Mouse (Mus musculus): ENCODE results near the gene Fam13c. TPM values are rescaled to one million over a fixed set of nuclear protein-coding genes. Genes with fewer than 3 reads are reported as not detected.

The Fam13c gene
- polyA plus RNA-seq, 1 experiment from 2014 or later: 19.1 TPM

- H3K27ac ChIP-seq: no peak overlapping the region
- no peaks in the 10 kb centered on the region for H3K36me3 ChIP-seq (replicated peaks)
- no peak overlapping the region for H3K4me2 ChIP-seq
- no peaks in the 10 kb centered on the region for H3K9me3 ChIP-seq
- ATAC-seq (ENCODE audit: low FRiP score): no peak
- H3K27me3 ChIP-seq: no peaks in the 10 kb centered on the region
- H3K9ac ChIP-seq: no peak overlapping the region
- WGBS: 80% methylated on average over 3 of the region's 3 CpGs
- H3K4me3 ChIP-seq (replicated peaks): no peak overlapping the region
- peaks cover 4% of the 10 kb centered on the region; the same call in 1 of the 2 replicates for H3K4me1 ChIP-seq
These were observed 146.7 kb downstream of the Fam13c start for GRCm38 (mm10) chr10:70586876-70587405.

GRCm38 (mm10) chr10:70594007-70594406, 153.7 kb downstream of the Fam13c start:
- ATAC-seq (ENCODE audit: low FRiP score): no peak
- Histone ChIP-seq H3K4me2 (no peak overlapping the region), H3K9me3 (no peaks in the 10 kb centered on the region), H3K9ac (no peak overlapping the region), H3K4me3 (replicated peaks) (no peak overlapping the region), H3K4me1 (peaks cover 13% of the 10 kb centered on the region; the same call in 1 of the 2 replicates), H3K36me3 (replicated peaks) (no peaks in the 10 kb centered on the region), H3K27ac (no peak overlapping the region), H3K27me3 (no peaks in the 10 kb centered on the region)
- WGBS: 38% methylated on average over 1 of the region's 1 CpGs

- Histone ChIP-seq H3K4me2 (peak overlapping the region; percentile 91), H3K9me3 (no peaks in the 10 kb centered on the region), H3K27ac (no peak overlapping the region), H3K4me1 (peaks cover 13% of the 10 kb centered on the region; the same call in 1 of the 2 replicates), H3K4me3 (replicated peaks) (peak overlapping the region; percentile 77), H3K27me3 (peaks cover 13% of the 10 kb centered on the region), H3K9ac (peak overlapping the region; percentile 78), H3K36me3 (replicated peaks) (no peaks in the 10 kb centered on the region)
- WGBS: 13% methylated on average over 10 of the region's 10 CpGs
- ATAC-seq (ENCODE audit: low FRiP score): no peak
These were observed 157.8 kb downstream of the Fam13c start for GRCm38 (mm10) chr10:70598081-70598515.

GRCm38 (mm10) chr10:70598516-70599125, 158.3 kb downstream of the Fam13c start:
- H3K36me3 ChIP-seq (replicated peaks): no peaks in the 10 kb centered on the region
- H3K27me3 ChIP-seq: peaks cover 13% of the 10 kb centered on the region
- peak; percentile 67 for ATAC-seq (ENCODE audit: low FRiP score)
- no peaks in the 10 kb centered on the region for H3K9me3 ChIP-seq
- under 1% methylated on average over 48 of the region's 48 CpGs for WGBS
- H3K27ac ChIP-seq: peak overlapping the region; percentile 85
- H3K9ac ChIP-seq: peak overlapping the region; percentile 78
- peak overlapping the region; percentile 77 for H3K4me3 ChIP-seq (replicated peaks)
- H3K4me1 ChIP-seq: peaks cover 13% of the 10 kb centered on the region; the same call in 1 of the 2 replicates
- H3K4me2 ChIP-seq: peak overlapping the region; percentile 91

- no peaks in the 10 kb centered on the region for H3K36me3 ChIP-seq (replicated peaks)
- ATAC-seq (ENCODE audit: low FRiP score): peak; percentile 93
- H3K9me3 ChIP-seq: no peaks in the 10 kb centered on the region
- under 1% methylated on average over 106 of the region's 124 CpGs for WGBS
- peak overlapping the region; percentile 77 for H3K4me3 ChIP-seq (replicated peaks)
- peaks cover 8% of the 10 kb centered on the region; the same call in 1 of the 2 replicates for H3K4me1 ChIP-seq
- H3K9ac ChIP-seq: peak overlapping the region; percentile 78
- H3K4me2 ChIP-seq: peak overlapping the region; percentile 91
- H3K27me3 ChIP-seq: peaks cover 13% of the 10 kb centered on the region
- peak overlapping the region; percentile 85 for H3K27ac ChIP-seq
These were observed 159.0 kb downstream of the Fam13c start for GRCm38 (mm10) chr10:70599126-70599924.

- peak overlapping the region; percentile 85 for H3K27ac ChIP-seq
- H3K9me3 ChIP-seq: no peaks in the 10 kb centered on the region
- peaks cover 13% of the 10 kb centered on the region for H3K27me3 ChIP-seq
- no peak; the same call in 1 of the 2 replicates for ATAC-seq (ENCODE audit: low FRiP score)
- no peaks in the 10 kb centered on the region for H3K36me3 ChIP-seq (replicated peaks)
- H3K4me1 ChIP-seq: peaks cover 6% of the 10 kb centered on the region; the same call in 1 of the 2 replicates
- peak overlapping the region; percentile 78 for H3K9ac ChIP-seq
- WGBS: under 1% methylated on average over 28 of the region's 28 CpGs
- peak overlapping the region; percentile 77 for H3K4me3 ChIP-seq (replicated peaks)
- H3K4me2 ChIP-seq: peak overlapping the region; percentile 91
These were observed 159.6 kb downstream of the Fam13c start for GRCm38 (mm10) chr10:70599925-70600305.

Other genes starting within 250 kb of the Fam13c start
- gene Mrln, start 235.8 kb upstream of the Fam13c start, polyA plus RNA-seq (2016; fragmentation: Nextera tagmentation; extraction: Ambion mirVana): 0.94 and 1.4 TPM in 2 replicates
- gene Slc16a9, start 195.4 kb upstream of the Fam13c start, polyA plus RNA-seq (2016; fragmentation: Nextera tagmentation; extraction: Ambion mirVana): 0.74 and 0.82 TPM in 2 replicates
- gene Phyhipl, start 215.5 kb downstream of the Fam13c start, polyA plus RNA-seq (2016; fragmentation: Nextera tagmentation; extraction: Ambion mirVana): 55.0 and 61.4 TPM in 2 replicates

Measured in forebrain, embryonic 12.5 days (tissue).